Comparison of ENCODE assay signal across 8 mouse cellular contexts in the genomic region with DNA sequence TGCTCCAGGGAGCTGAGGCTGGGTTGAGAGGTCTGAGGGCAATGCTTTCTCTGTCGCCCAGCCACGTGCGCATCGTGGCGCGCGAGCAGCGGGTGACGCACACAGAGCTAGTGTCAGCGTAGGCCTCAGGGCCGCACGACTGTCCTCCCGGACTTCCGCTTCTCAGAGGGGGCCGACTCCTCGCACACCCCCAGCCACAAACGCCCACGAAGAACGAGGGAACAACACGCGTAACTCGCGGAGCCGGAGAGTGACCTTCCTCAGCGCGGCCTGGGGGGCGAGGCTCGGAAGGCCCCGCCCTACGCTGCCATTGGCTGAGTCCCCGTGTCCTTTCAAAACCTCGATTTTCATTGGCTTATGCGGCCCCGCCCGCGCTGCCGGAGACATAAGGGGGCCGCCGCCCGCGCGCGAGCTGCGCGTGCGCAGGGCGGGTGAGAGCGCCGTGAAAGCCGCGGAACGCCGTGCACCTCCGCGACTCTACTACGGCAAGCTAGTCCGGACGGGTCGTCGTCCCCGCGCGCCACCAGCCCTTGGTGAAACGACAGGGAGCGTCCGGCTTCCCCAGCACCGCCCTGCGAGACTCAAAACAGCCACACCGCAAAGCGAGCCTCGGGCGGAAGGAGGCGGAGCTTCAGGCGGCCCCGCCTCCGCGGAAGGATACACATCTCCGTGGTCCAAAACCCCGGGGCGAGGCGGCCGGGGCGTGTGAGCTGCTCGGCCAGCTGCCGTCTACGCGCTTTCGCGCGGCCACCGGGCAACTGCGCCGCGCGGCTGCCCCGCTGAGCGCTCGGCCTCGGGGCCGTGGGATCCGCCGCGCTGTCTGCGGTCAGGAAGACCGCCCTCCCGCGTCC. TPM values are rescaled to one million over a fixed set of nuclear protein-coding genes. Genes with fewer than 3 reads are reported as not detected.
A peak's percentile ranks its signal among the peaks of the same experiment; 100 is the strongest.
DNase-seq lines count a peak whose midpoint lies in the region; ATAC-seq lines count a peak whose summit lies in the region.

Gene Pim3 (plus strand): TSS at position 415 of the 851 bp plus-strand sequence.

- ATAC-seq in inflammation-experienced regulatory T-cells, adult 6 months, result peak; percentile 80
- ATAC-seq in megakaryocyte-erythroid progenitor cell, adult 5-6 weeks (replicated peaks; ENCODE audit: low FRiP score, low TSS enrichment, poor library complexity, severe bottlenecking), result peak; percentile 85

- intact Hi-C loops in gastrocnemius, postnatal 14 days (cut with DNase I; ENCODE audit: low total_unique reads), result no loop called here
- intact Hi-C loops in left cerebral cortex, postnatal 10 days (cut with DNase I), result loop anchor here (5.0 kb wide), 1 partner anchor 35 kb away; no protein-coding TSS in a partner anchor

- peak; percentile 96 for DNase-seq in adipocyte (ENCODE audit: low spot score)
- DNase-seq in embryo, embryonic 10 days (ENCODE audit: low spot score), result peak; percentile 97
- DNase-seq in gastrocnemius, postnatal 14 days, result peak; percentile 96
- peak; percentile 96 to 98 for DNase-seq in left cerebral cortex, postnatal 10 days (ENCODE audit: extremely low spot score in 1 of 2, low spot score in 2 of 2)
- DNase-seq in right cerebral cortex, postnatal 25 days, result peak; percentile 97
- peak; percentile 94 to 96 for DNase-seq in urinary bladder, postnatal 4 days (ENCODE audit: low spot score in 2 of 2)

RNA-seq across cellular contexts. Expression of gene Pim3, which starts in this region (rescaled TPM):
- 10 to 100 TPM; 13.4 to 26.0 TPM for total RNA-seq in gastrocnemius, postnatal 14 days (2021)
- 1 to 10 TPM; 3.0 to 4.1 (median 4.0) TPM for polyA plus RNA-seq in inflammation-experienced regulatory T-cells, adult 6 months (2017; shearing (Covaris generic))
- 10 to 100 TPM; 40.6 to 44.0 TPM for total RNA-seq in left cerebral cortex, postnatal 10 days (2021)
- total RNA-seq in megakaryocyte-erythroid progenitor cell, adult 5-6 weeks (2014; fragmentation: Nextera tagmentation), result 5.1 and 6.4 TPM in 2 replicates
- 5.5 and 12.5 TPM in 2 replicates for total RNA-seq in megakaryocyte-erythroid progenitor cell, adult 5-6 weeks (2017)

Comparison
In these comparisons a context has a peak if more than half of its experiments do, and no peak if none do; other contexts are left out.
1. Peak in every context shown above with its lines: DNase-seq and ATAC-seq.